Mouse (Mus musculus) lung, embryonic 16.5 days (tissue): ENCODE measurements at regions not wholly inside any gene's neighbourhood (a gene's known extent, or its start where the extent isn't known, plus 50 kb on each side); places are given as distances from the start of the nearest gene placed in this dataset.
"Not testable (repeated sequence)": the region's sequence is repeated elsewhere in the genome, so short reads cannot be mapped to it uniquely, and the experiment has no call there.

ENCODE experiments used
- ATAC-seq: fragments of 200-750 bp; cut with Nextera tagmentation; 2 replicates; pipeline ENCODE4 v1.8.0; 2017; ENCODE audit warnings: low read depth, mild to moderate bottlenecking, moderate library complexity
- H3K27ac ChIP-seq: fragments of 300-500 bp; sonication (generic); 2 replicates; pipeline ENCODE4 v1.5.1; 2014; ENCODE audit warnings: mild to moderate bottlenecking, control low read depth, low read length
- H3K27me3 ChIP-seq: fragments of 300-500 bp; sonication (generic); 2 replicates; pipeline ENCODE4 v1.6.1; 2014; ENCODE audit warnings: low read depth, low read length, mixed read lengths; ENCODE audit not compliant: control insufficient read depth, insufficient read depth
- H3K36me3 ChIP-seq: fragments of 300-500 bp; sonication (generic); 2 replicates; pipeline ENCODE4 v1.6.1; 2014; ENCODE audit warnings: low read length; ENCODE audit not compliant: control insufficient read depth, insufficient read depth
- H3K4me1 ChIP-seq: fragments of 300-500 bp; sonication (generic); replicated peaks from 2 replicates; pipeline ENCODE4 v1.6.1; 2014; ENCODE audit warnings: low read length, mixed read lengths; ENCODE audit not compliant: control insufficient read depth, insufficient read depth
- H3K4me2 ChIP-seq: fragments of 300-500 bp; sonication (generic); 2 replicates; pipeline ENCODE4 v1.6.1; 2014; ENCODE audit warnings: low read depth, low read length, control low read depth
- H3K4me3 ChIP-seq: fragments of 300-500 bp; sonication (generic); 2 replicates; pipeline ENCODE4 v1.5.1; 2014; ENCODE audit warnings: mild to moderate bottlenecking, low read length, control low read depth
- H3K9ac ChIP-seq: fragments of 300-500 bp; sonication (generic); 2 replicates; pipeline ENCODE4 v1.6.1; 2014; ENCODE audit warnings: low read length, control low read depth
- H3K9me3 ChIP-seq: fragments of 300-500 bp; sonication (generic); 2 replicates; pipeline ENCODE4 v1.6.1; 2016; ENCODE audit warnings: low read length; ENCODE audit not compliant: control insufficient read depth
- WGBS: fragments of 180-500 bp; shearing (Covaris S2); extraction: QIAGEN DNeasy Blood & Tissue Kit; methylation state at CpG from one replicate; pipeline ENCODE4 v1.1.7; 2014; 5-methylcytosine and 5-hydroxymethylcytosine counted together

DNA sequence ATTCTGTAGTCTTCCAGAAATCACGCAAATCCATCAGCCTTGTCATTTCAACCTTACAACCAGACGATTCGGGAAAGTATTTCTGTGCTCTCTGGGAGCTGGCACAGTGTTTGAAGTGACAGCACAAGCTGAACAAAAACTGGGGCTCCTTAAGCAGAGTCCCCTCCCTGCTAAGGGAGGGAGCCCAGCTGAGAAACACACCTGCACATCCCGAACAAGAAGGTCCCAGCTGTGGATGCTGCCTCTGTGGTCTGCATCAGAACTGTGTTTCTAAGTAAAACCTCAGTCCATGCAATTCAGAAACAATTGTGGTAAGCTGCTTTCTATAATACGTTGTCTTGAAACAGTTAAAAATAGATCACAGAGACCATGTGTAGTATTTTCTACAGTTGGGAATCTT is 693.8 kb downstream of the Dad1 start:
- not testable (repeated sequence) for H3K27me3 ChIP-seq, ATAC-seq, H3K4me3 ChIP-seq, H3K4me1 ChIP-seq, H3K36me3 ChIP-seq, H3K9ac ChIP-seq, H3K9me3 ChIP-seq, H3K27ac ChIP-seq, H3K4me2 ChIP-seq
- 64% methylated on average over 5 of the region's 5 CpGs for WGBS

DNA sequence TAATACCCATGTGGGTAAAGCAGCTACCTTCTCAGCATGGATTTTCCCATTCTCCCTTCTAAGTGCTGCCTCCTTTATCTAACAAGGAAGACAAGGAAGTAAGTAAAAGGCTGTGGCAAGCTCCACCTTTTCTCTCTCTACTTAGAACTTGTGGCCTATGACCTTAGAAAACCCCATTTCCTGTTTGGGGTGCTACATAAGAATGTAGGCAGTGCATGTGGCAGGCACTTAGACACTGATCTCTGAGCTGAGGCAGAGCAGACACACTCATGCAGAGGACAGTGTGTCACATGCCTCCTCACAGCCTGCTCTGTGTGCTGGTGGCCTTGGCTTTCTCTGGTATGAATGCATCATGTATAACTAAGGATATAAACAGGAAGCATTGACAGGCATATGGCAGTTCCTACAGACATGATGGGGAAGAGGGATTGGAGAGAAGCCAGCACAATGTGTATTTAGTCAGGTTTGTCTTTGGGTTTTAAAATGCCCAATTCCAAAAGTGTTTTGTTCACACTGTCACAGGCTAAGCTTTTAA is 694.5 kb downstream of the Dad1 start:
- not testable (repeated sequence) for H3K9me3 ChIP-seq, ATAC-seq, H3K4me3 ChIP-seq, H3K27me3 ChIP-seq, H3K4me2 ChIP-seq, H3K4me1 ChIP-seq, H3K36me3 ChIP-seq, H3K9ac ChIP-seq, H3K27ac ChIP-seq

DNA sequence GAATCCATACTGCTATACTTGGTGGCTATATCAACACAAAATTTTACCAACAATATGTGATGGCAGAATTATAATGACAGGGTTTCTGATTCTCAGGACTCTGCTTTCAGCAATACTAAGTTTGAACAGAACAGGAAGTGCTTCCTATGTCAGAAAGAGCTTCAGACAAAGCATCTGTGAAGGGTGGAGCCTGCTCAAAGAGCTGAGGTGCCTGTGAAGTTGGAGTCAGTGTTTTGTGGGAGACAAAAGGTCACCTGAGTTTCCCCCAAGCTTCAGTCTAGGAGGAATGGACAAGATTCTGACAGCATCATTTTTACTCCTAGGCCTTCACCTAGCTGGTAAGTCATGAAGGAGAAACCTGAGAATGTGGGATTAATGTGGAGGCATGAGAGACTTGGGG is 700.1 kb downstream of the Dad1 start:
- H3K9ac ChIP-seq: no peak overlapping the region

DNA sequence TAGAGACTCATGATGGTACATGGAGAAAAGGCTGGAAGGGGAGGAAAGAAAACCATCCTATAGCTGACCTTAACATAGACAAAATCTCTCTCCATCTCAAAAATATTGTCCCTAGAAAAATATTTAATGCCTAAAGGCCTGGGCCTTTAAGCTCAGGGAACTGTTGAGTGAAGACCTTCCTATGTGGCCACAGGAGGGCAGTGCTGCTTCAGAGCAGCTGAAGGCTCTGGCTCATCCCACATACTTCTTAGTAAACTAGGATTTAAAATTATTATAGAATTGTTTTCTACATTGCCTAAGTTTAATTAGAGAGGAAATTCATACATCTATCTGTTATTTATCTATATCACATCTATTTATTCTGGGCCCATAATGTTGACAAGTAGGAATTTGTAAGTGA is 706.5 kb downstream of the Dad1 start:
- H3K4me2 ChIP-seq, H3K4me3 ChIP-seq, H3K4me1 ChIP-seq, H3K36me3 ChIP-seq, H3K27me3 ChIP-seq, H3K9ac ChIP-seq, H3K9me3 ChIP-seq, ATAC-seq, H3K27ac ChIP-seq: not testable (repeated sequence)

More for the DNA sequence above, 700.1 kb downstream of the Dad1 start:
- no peak overlapping the region for H3K27ac ChIP-seq
- no peaks in the 10 kb centered on the region for H3K27me3 ChIP-seq
- no peak for ATAC-seq
- no peaks in the 10 kb centered on the region for H3K9me3 ChIP-seq
- no peak overlapping the region for H3K4me3 ChIP-seq
- no peak overlapping the region for H3K4me2 ChIP-seq
- H3K4me1 ChIP-seq: no peaks in the 10 kb centered on the region
- H3K36me3 ChIP-seq: no peaks in the 10 kb centered on the region

DNA sequence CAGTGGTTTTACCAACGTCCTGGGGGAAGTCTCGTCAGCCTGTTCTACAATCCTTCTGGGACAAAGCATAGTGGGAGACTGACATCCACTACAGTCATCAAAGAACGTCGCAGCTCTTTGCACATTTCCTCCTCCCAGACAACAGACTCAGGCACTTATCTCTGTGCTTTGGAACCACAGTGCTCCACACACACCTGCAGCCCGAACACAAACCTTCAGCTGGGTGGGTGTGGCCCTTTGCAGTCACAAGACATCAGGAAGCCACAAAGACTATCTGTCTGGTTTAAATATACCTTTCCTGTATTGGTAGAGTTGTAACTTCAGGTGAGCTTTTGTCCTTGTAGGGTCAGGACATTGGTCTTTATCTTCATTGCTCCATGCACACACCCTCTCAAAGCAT is 708.6 kb downstream of the Dad1 start:
- WGBS: 53% methylated on average over 5 of the region's 5 CpGs
- Histone ChIP-seq H3K4me1 (no peaks in the 10 kb centered on the region), H3K36me3 (no peaks in the 10 kb centered on the region)

DNA sequence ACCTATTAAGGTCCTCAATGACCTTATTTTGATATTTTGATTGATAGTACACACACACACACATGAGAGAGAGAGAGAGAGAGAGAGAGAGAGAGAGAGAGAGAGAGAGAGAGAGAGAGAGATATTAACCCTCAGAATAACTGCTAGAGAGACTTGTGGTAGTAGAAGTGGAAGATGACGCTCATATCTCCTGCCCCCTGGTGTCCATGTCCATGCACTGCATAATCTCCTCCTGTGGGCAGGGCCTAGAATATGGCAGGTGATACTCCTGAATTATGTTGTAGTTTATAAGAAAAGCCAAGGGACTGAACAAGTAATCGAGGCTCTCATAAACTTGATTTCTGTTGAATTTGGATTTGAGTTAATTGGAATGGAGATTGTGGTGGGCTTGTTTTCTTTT is 712.3 kb downstream of the Dad1 start:
- not testable (repeated sequence) for H3K4me3 ChIP-seq, H3K9me3 ChIP-seq, H3K27me3 ChIP-seq, ATAC-seq, H3K4me1 ChIP-seq, H3K27ac ChIP-seq, H3K36me3 ChIP-seq, H3K4me2 ChIP-seq, H3K9ac ChIP-seq
- WGBS: 60% methylated on average over 2 of the region's 2 CpGs

More for the DNA sequence above, 708.6 kb downstream of the Dad1 start:
- Histone ChIP-seq H3K9me3 (no peaks in the 10 kb centered on the region), H3K4me3 (no peak overlapping the region), H3K27ac (no peak overlapping the region), H3K27me3 (no peaks in the 10 kb centered on the region), H3K9ac (no peak overlapping the region), H3K4me2 (no peak overlapping the region)
- ATAC-seq: no peak

DNA sequence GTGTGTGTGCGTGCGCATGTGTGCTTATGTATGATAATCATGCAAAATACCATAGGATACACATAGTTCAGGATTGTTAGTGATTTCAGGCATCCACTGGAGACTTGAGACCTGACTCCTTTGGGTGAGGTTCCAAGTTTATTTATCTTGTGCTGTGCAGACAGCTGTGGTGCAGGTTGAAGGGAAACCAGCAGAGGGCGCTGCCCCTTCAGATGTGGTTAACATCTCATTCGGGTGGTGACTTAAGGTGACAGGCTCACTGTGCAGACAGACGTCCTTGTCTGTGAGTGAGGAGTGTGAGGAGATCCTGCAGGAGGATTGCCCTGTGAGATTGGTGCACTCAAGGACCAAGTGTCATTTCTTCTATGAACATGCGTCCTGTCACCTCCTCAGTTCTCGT is 716.0 kb downstream of the Dad1 start:
- not testable (repeated sequence) for ATAC-seq, H3K36me3 ChIP-seq, H3K27me3 ChIP-seq, H3K4me1 ChIP-seq, H3K9me3 ChIP-seq, H3K4me2 ChIP-seq, H3K9ac ChIP-seq, H3K27ac ChIP-seq, H3K4me3 ChIP-seq
- 50% methylated on average over 7 of the region's 7 CpGs for WGBS

DNA sequence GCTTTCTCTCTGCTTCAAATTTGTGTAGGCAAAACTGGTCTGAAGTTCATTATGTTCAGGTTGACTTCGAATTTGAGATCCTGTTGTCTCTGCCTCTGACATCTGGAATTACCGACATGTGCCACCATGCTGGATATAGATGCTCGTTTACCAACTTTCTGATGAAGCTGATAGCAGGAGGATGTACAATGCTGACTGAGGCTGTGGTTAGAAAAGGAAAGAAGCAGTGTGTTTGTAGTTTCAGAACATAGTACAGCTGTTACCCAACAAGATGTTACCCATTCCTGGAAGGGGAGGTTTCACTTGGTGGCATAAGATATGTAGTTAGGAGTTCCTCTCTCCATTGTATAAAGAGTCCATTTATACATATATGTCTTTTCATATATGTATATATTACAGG is 730.5 kb downstream of the Dad1 start:
- not testable (repeated sequence) for H3K27ac ChIP-seq, H3K4me3 ChIP-seq, H3K4me2 ChIP-seq, H3K27me3 ChIP-seq, ATAC-seq, H3K9ac ChIP-seq, H3K36me3 ChIP-seq, H3K4me1 ChIP-seq, H3K9me3 ChIP-seq
- WGBS: no CpG with 5 or more reads among the region's 3 CpGs

DNA sequence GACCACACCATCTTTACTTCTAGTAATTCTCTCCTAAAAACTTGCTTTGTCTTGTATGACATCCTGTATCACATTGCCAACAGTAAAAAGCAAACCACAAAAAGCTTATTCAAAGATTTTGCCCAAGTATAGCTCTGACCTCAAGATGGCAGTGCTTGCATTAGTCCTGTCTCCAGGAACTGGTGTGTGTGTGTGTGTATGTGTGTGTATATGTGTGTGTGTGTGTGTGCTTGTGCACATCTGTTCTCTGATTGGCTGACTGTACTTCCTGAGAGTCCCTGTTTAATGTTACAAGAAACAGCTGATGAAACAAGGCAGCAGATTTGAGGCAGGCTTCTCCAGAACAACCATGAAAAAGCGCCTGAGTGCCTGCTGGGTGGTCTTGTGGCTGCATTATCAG is 735.0 kb downstream of the Dad1 start:
- H3K9ac ChIP-seq, H3K4me2 ChIP-seq, H3K36me3 ChIP-seq, H3K27ac ChIP-seq, H3K4me1 ChIP-seq, H3K27me3 ChIP-seq, H3K4me3 ChIP-seq, ATAC-seq, H3K9me3 ChIP-seq: not testable (repeated sequence)
- WGBS: no CpG with 5 or more reads among the region's 1 CpGs

DNA sequence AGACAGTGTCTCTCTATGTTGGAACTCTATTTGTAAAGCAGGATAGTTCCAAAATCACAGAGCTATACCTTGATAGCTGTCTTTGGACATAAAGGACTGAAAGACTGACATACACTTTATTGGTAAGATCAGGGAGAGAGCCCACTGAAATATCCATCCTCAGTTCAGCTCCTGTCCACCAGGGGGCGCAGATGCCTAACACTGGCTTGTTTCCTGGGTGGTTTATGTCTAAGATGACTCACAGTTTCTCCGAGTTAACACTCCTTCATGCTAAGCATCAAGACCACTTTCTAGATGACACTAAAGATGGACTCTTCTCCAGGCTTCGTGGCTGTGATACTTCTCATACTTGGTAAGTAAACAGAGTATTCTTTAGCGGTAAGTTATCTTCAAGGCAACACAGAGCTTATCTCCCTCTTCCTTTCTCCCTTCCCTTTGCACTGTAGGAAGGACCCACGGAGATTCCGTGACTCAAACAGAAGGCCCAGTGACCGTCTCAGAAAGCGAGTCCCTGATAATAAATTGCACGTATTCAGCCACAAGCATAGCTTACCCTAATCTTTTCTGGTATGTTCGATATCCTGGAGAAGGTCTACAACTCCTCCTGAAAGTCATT is 737.2 kb downstream of the Dad1 start:
- not testable (repeated sequence) for ATAC-seq, H3K27ac ChIP-seq, H3K36me3 ChIP-seq, H3K4me1 ChIP-seq, H3K9ac ChIP-seq, H3K4me2 ChIP-seq, H3K27me3 ChIP-seq, H3K4me3 ChIP-seq, H3K9me3 ChIP-seq
- WGBS: no CpG with 5 or more reads among the region's 10 CpGs
